Comparison of ENCODE assay signal across 25 mouse cellular contexts in genomic region chr11:33342061-33342460, GRCm38 (mm10).
"Had no signal": no experiment of that assay in that cellular context is flagged by ENCODE, and none has a peak within 500 bp of the region (broad histone marks: within the 10 kb centered on the region; RNA-seq: fewer than 3 reads in every experiment).

No protein-coding gene starts in this region.

- H3K4me2 ChIP-seq: heart, embryonic 12.5 days; hindbrain, embryonic 13.5 days; hindbrain, embryonic 15.5 days; kidney, embryonic 15.5 days; limb, embryonic 13.5 days; limb, embryonic 15.5 days; liver, embryonic 12.5 days had no signal

- H3K27me3 ChIP-seq: heart, embryonic 12.5 days; hindbrain, embryonic 13.5 days; hindbrain, embryonic 15.5 days; kidney, embryonic 15.5 days; limb, embryonic 13.5 days; limb, embryonic 15.5 days; liver, embryonic 12.5 days had no signal

- ATAC-seq: hindbrain, postnatal 0 days; intestine, embryonic 16.5 days; liver, embryonic 12.5 days had no signal

- H3K27ac ChIP-seq: gastrocnemius, adult 2 months; heart, embryonic 10.5 days; hindbrain, embryonic 13.5 days; hindbrain, embryonic 15.5 days; hindbrain, postnatal 0 days; kidney, embryonic 15.5 days; kidney, postnatal 0 days; limb, embryonic 13.5 days; limb, embryonic 15.5 days; liver, embryonic 12.5 days had no signal

- DNase-seq: gastrocnemius, adult 2 months; gastrocnemius, postnatal 10 days; gastrocnemius, postnatal 25 days; heart, adult 18-20 months; heart, postnatal 10 days; heart, postnatal 4 days; kidney, adult 11 months; kidney, adult 2 months; kidney, adult 9 months; kidney, postnatal 14 days; kidney, postnatal 36 days; layer of hippocampus, adult 9-11 months; layer of hippocampus, postnatal 36 days; left cerebral cortex, postnatal 4 days had no signal

- H3K9me3 ChIP-seq: heart, embryonic 10.5 days; heart, embryonic 12.5 days; hindbrain, embryonic 13.5 days; hindbrain, embryonic 15.5 days; kidney, embryonic 15.5 days; limb, embryonic 13.5 days; limb, embryonic 15.5 days; liver, embryonic 12.5 days had no signal

- H3K4me3 ChIP-seq: gastrocnemius, adult 2 months; heart, embryonic 10.5 days; heart, embryonic 12.5 days; hindbrain, embryonic 13.5 days; hindbrain, embryonic 15.5 days; kidney, embryonic 15.5 days; limb, embryonic 13.5 days; limb, embryonic 15.5 days; liver, embryonic 12.5 days had no signal

- H3K36me3 ChIP-seq: heart, embryonic 10.5 days; heart, embryonic 12.5 days; hindbrain, embryonic 13.5 days; hindbrain, embryonic 15.5 days; kidney, embryonic 15.5 days; limb, embryonic 13.5 days; limb, embryonic 15.5 days; liver, embryonic 12.5 days had no signal

- H3K9ac ChIP-seq: heart, embryonic 12.5 days; hindbrain, embryonic 13.5 days; hindbrain, embryonic 15.5 days; kidney, embryonic 15.5 days; limb, embryonic 13.5 days; limb, embryonic 15.5 days; liver, embryonic 12.5 days had no signal

- H3K4me1 ChIP-seq: heart, embryonic 10.5 days; heart, embryonic 12.5 days; hindbrain, embryonic 13.5 days; hindbrain, embryonic 15.5 days; kidney, embryonic 15.5 days; limb, embryonic 15.5 days; liver, embryonic 12.5 days had no signal
